Mouse (Mus musculus) midbrain, embryonic 15.5 days (tissue): ENCODE results near the gene Oas1g. TPM values are rescaled to one million over a fixed set of nuclear protein-coding genes. Genes with fewer than 3 reads are reported as not detected.
"Not testable (repeated sequence)": the region's sequence is repeated elsewhere in the genome, so short reads cannot be mapped to it uniquely, and the experiment has no call there.

ENCODE experiments used
- ATAC-seq: fragments of 200-750 bp; cut with Nextera tagmentation; replicated peaks from 2 replicates; pipeline ENCODE4 v1.8.0; 2017; ENCODE audit warnings: moderate TSS enrichment
- H3K27ac ChIP-seq: fragments of 300-500 bp; sonication (generic); 2 replicates; pipeline ENCODE4 v1.5.1; 2015; ENCODE audit warnings: mild to moderate bottlenecking, inconsistent platforms
- H3K27me3 ChIP-seq: fragments of 300-500 bp; sonication (generic); replicated peaks from 2 replicates; pipeline ENCODE4 v1.6.1; 2015; ENCODE audit warnings: inconsistent platforms
- H3K36me3 ChIP-seq: fragments of 300-500 bp; sonication (generic); replicated peaks from 2 replicates; pipeline ENCODE4 v1.6.1; 2015; ENCODE audit warnings: inconsistent platforms
- H3K4me1 ChIP-seq: fragments of 300-500 bp; sonication (generic); 2 replicates; pipeline ENCODE4 v1.6.1; 2015; ENCODE audit warnings: inconsistent platforms
- H3K4me2 ChIP-seq: fragments of 300-500 bp; sonication (generic); 2 replicates; pipeline ENCODE4 v1.6.1; 2015; ENCODE audit warnings: inconsistent platforms, mild to moderate bottlenecking, moderate library complexity
- H3K4me3 ChIP-seq: fragments of 300-500 bp; sonication (generic); 2 replicates; pipeline ENCODE4 v1.5.1; 2015; ENCODE audit warnings: mild to moderate bottlenecking, inconsistent platforms
- H3K9ac ChIP-seq: fragments of 300-500 bp; sonication (generic); 2 replicates; pipeline ENCODE4 v1.6.1; 2015; ENCODE audit warnings: mild to moderate bottlenecking, inconsistent platforms
- H3K9me3 ChIP-seq: fragments of 300-500 bp; sonication (generic); 2 replicates; pipeline ENCODE4 v1.6.1; 2016; ENCODE audit warnings: inconsistent platforms
- WGBS: fragments of 180-500 bp; shearing (Covaris S2); methylation state at CpG from one replicate; pipeline ENCODE4 v1.1.7; 2015; ENCODE audit warnings: mixed read lengths; 5-methylcytosine and 5-hydroxymethylcytosine counted together
- polyA plus RNA-seq: library from polyadenylated mRNA; unstranded; fragments of >200 nt; fragmentation: Nextera tagmentation; extraction: Ambion mirVana; gene quantifications from 2 replicates; pipeline ENCODE4 v1.2.1, GENCODE M21; 2015

Gene Oas1g
- polyA plus RNA-seq, 1 experiment from 2014 or later = 0.23 TPM

DNA sequence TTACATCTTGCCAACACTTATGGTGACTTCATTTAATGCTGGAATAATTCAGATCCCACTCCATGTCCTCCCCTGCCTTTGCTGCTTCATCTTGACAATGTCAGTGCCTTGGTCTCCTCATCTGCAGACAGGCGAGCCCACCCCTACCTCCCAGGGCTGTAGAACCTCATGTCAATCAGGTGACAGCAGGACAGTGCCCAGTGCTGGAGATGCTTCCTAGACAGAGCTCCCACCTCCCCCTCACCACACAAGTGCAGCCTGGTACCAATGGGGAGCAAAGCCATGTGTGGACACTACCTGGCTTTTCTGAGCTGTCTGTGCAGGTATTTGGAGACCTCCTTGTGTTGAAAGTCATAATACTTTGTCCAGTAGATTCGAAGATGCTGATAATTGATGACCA, 8.6 kb downstream of the Oas1g start:
- not testable (repeated sequence) for H3K9ac ChIP-seq, H3K9me3 ChIP-seq, H3K27ac ChIP-seq, H3K4me3 ChIP-seq, H3K4me1 ChIP-seq, H3K36me3 ChIP-seq, H3K27me3 ChIP-seq, ATAC-seq, H3K4me2 ChIP-seq
- 63% methylated on average over 2 of the region's 2 CpGs for WGBS

DNA sequence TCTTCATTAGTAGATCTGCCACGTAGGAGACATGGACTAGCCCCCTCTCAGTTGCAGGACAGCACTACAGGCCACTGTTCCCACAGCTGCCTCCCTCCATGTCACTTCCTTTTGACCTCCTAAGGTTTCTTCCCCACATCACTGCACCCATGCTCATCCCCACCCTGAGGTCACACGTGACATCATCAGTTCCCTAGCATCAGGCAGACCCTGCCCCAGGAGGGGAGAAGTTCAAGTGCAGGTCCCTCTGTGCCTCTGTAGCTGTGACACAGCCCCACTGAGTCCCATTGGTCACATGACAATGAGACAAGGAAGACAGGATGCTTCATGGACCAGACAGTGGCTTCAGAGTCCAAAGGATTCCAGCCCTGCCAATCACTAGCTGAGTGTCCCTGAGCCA, 10.0 kb downstream of the Oas1g start:
- H3K4me3 ChIP-seq, H3K4me1 ChIP-seq, ATAC-seq, H3K27me3 ChIP-seq, H3K36me3 ChIP-seq, H3K9ac ChIP-seq, H3K27ac ChIP-seq, H3K9me3 ChIP-seq, H3K4me2 ChIP-seq: not testable (repeated sequence)
- 74% methylated on average over 2 of the region's 2 CpGs for WGBS

DNA sequence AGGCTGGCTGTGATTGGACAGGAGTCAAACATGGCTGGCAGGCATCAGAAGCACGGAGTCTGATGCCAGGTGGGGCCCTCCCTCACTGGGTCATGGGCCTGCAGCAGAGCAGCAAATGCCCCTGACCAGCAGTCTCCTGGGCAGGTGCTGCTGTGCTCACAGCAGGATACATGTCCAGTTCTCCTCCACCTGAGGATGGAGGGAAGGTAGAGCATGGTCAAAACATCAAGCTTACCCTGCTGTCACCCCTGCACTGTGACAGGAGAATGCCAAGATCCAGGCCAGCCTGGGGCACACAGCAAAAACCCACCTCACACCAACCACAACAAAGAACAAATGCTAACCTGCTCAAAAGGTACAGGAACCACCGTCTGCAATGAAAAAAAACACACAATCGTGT, 10.6 kb downstream of the Oas1g start:
- not testable (repeated sequence) for H3K27me3 ChIP-seq

DNA sequence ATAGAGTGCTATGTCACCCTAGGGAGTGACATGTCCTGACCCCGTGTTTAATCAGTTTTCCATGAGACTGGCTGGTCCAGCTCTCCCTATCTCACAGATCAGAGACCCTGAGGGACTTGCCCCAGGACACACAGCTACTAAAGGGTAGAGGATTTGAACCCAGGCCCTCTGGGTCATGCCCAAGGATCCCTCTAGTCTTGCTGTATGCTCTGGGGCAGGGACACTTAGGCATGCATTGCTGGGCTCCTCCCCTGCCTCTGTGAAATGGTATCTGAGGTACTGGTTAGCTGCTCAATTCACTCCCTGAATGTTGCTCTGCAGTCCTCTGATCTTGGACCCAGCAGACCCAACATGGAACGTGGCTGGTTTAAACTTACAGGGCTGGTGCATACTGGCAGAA, 15.9 kb downstream of the Oas1g start:
- H3K4me2 ChIP-seq = no peak overlapping the region
- no peak overlapping the region for H3K4me3 ChIP-seq
- H3K27me3 ChIP-seq = no peaks in the 10 kb centered on the region
- H3K9me3 ChIP-seq = no peaks in the 10 kb centered on the region
- no peak overlapping the region for H3K27ac ChIP-seq
- WGBS = 57% methylated on average over 2 of the region's 2 CpGs
- H3K4me1 ChIP-seq = no peaks in the 10 kb centered on the region
- H3K9ac ChIP-seq = no peak overlapping the region
- H3K36me3 ChIP-seq = no peaks in the 10 kb centered on the region
- no peak for ATAC-seq

More for the DNA sequence above, 10.6 kb downstream of the Oas1g start:
- WGBS = 78% methylated on average over 2 of the region's 3 CpGs
- H3K36me3 ChIP-seq, H3K4me2 ChIP-seq, H3K9ac ChIP-seq, H3K4me3 ChIP-seq, H3K27ac ChIP-seq, H3K4me1 ChIP-seq, ATAC-seq, H3K9me3 ChIP-seq: not testable (repeated sequence)

- Histone ChIP-seq H3K4me1 (no peaks in the 10 kb centered on the region), H3K4me2 (no peak overlapping the region), H3K36me3 (no peaks in the 10 kb centered on the region), H3K27me3 (no peaks in the 10 kb centered on the region), H3K9ac (no peak overlapping the region), H3K9me3 (no peaks in the 10 kb centered on the region), H3K4me3 (no peak overlapping the region), H3K27ac (no peak overlapping the region)
- no peak for ATAC-seq
- 89% methylated on average over 7 of the region's 7 CpGs for WGBS
These were observed 16.6 kb downstream of the Oas1g start for GRCm38 (mm10) chr5:120870782-120871181.

GRCm38 (mm10) chr5:120870081-120870480, 17.3 kb downstream of the Oas1g start:
- 60% methylated on average over 3 of the region's 3 CpGs for WGBS
- H3K36me3 ChIP-seq = no peaks in the 10 kb centered on the region
- H3K4me1 ChIP-seq = no peaks in the 10 kb centered on the region
- no peak overlapping the region for H3K4me3 ChIP-seq
- H3K27me3 ChIP-seq = no peaks in the 10 kb centered on the region
- ATAC-seq = no peak
- no peak overlapping the region for H3K4me2 ChIP-seq
- no peak overlapping the region for H3K9ac ChIP-seq
- H3K27ac ChIP-seq = no peak overlapping the region
- no peaks in the 10 kb centered on the region for H3K9me3 ChIP-seq

GRCm38 (mm10) chr5:120869436-120870015, 17.9 kb downstream of the Oas1g start:
- Histone ChIP-seq H3K27ac (no peak overlapping the region), H3K27me3 (no peaks in the 10 kb centered on the region), H3K4me1 (no peaks in the 10 kb centered on the region), H3K9ac (no peak overlapping the region), H3K4me3 (no peak overlapping the region), H3K4me2 (no peak overlapping the region), H3K36me3 (no peaks in the 10 kb centered on the region), H3K9me3 (no peaks in the 10 kb centered on the region)
- ATAC-seq = no peak
- 82% methylated on average over 7 of the region's 7 CpGs for WGBS

DNA sequence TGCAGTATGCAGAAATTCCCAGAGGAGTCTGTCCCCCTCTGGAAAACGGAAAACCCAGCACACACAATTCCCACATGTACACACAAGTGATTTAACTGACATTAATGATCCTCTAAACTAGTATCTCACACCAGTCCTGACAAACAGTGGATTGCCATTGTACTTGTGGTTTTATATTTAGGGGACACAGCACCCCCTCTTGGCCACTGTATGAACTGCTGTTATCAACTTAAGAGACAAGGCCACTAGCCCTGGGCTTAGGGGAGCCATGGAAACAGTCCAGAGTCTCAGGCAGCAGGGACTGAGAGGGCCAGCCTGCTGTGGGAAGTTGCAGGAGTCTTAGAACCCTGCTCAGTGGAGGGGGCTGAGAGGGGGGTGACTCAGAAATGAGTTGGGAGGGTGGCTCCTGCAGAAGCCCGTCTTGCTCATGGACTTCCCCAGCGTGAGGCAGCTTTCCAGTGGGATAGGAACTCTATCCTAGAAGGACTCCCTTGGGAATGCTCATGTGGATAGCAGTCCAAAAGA, 22.0 kb downstream of the Oas1g start:
- ATAC-seq = no peak
- Histone ChIP-seq H3K27me3 (no peaks in the 10 kb centered on the region), H3K9me3 (no peaks in the 10 kb centered on the region), H3K4me3 (no peak overlapping the region), H3K36me3 (no peaks in the 10 kb centered on the region), H3K27ac (no peak overlapping the region), H3K9ac (no peak overlapping the region), H3K4me2 (no peak overlapping the region), H3K4me1 (no peaks in the 10 kb centered on the region)
- WGBS = 69% methylated on average over 3 of the region's 3 CpGs

DNA sequence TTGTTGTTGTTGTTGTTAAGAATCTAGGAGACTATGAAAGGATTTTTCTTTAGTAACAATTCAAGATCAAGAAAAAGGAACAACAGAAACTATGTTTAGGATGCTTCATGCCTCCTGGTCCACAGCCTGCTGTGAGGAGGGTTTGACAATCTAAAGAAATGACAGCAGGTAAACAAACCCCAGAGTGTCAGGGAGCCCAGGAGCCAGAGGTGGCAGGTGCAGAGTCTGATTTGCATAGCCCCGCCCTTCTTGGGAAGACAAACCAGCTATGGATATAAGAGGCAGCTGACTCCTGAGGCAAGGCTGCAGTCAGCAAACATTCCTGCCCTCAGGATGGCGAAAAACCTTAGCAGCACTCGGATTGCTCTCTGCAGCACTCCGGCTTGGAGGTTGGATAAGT, 26.3 kb downstream of the Oas1g start, which contains the start of gene Oas1h:
Gene Oas1h (plus strand): TSS at position 301 of the 400 bp plus-strand sequence.
- WGBS = 49% methylated on average over 4 of the region's 4 CpGs
- Histone ChIP-seq H3K4me1 (no peaks in the 10 kb centered on the region), H3K9ac (no peak within 1 kb of the TSS), H3K36me3 (no peaks in the 10 kb centered on the region), H3K4me3 (no peak within 1 kb of the TSS), H3K4me2 (no peak within 1 kb of the TSS), H3K27ac (no peak within 1 kb of the TSS), H3K9me3 (no peaks in the 10 kb centered on the region), H3K27me3 (no peaks in the 10 kb centered on the region)
- ATAC-seq = no peak

- Histone ChIP-seq H3K4me1 (no peaks in the 10 kb centered on the region), H3K27ac (no peak overlapping the region), H3K4me2 (no peak overlapping the region), H3K36me3 (no peaks in the 10 kb centered on the region), H3K9me3 (peaks cover 6% of the 10 kb centered on the region), H3K27me3 (no peaks in the 10 kb centered on the region), H3K9ac (no peak overlapping the region), H3K4me3 (no peak overlapping the region)
- 88% methylated on average over 2 of the region's 2 CpGs for WGBS
- no peak for ATAC-seq
These were observed 28.2 kb downstream of the Oas1g start for GRCm38 (mm10) chr5:120859241-120859640.

GRCm38 (mm10) chr5:120849601-120850136, 37.7 kb downstream of the Oas1g start:
- no peaks in the 10 kb centered on the region for H3K36me3 ChIP-seq
- no peaks in the 10 kb centered on the region for H3K4me1 ChIP-seq
- H3K9me3 ChIP-seq = peaks cover 9% of the 10 kb centered on the region
- H3K27me3 ChIP-seq = no peaks in the 10 kb centered on the region
- no peak for ATAC-seq
- no peak overlapping the region for H3K9ac ChIP-seq
- 62% methylated on average over 3 of the region's 3 CpGs for WGBS
- no peak overlapping the region for H3K27ac ChIP-seq
- no peak overlapping the region for H3K4me2 ChIP-seq
- H3K4me3 ChIP-seq = no peak overlapping the region

DNA sequence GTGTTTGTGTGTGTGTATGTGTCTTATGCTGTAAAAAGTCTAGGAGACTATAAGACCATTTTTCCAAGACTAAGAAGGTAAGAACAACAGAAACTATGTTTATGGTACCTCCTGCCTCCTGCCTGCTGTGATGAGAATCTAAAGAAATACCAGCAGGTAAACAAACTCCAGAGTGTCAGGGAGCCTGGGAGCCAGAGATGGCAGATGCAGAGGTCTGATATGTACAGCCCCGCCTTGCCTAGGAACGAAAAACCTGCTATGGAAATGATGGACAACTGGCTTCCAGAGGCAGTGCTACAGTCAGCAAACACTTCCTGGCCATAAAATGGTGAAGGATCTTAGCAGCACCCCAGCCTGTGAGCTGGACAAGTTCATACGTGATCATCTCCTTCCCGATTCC, 40.3 kb downstream of the Oas1g start, which contains the start of gene Oas1f:
Gene Oas1f (plus strand): TSS at position 301 of the 400 bp plus-strand sequence.
- H3K4me1 ChIP-seq = no peaks in the 10 kb centered on the region
- no peak within 1 kb of the TSS for H3K4me3 ChIP-seq
- H3K9me3 ChIP-seq = no peaks in the 10 kb centered on the region
- no peaks in the 10 kb centered on the region for H3K36me3 ChIP-seq
- no peak for ATAC-seq
- WGBS = 80% methylated on average over 4 of the region's 4 CpGs
- H3K9ac ChIP-seq = no peak within 1 kb of the TSS
- H3K27me3 ChIP-seq = no peaks in the 10 kb centered on the region
- no peak within 1 kb of the TSS for H3K27ac ChIP-seq
- no peak within 1 kb of the TSS for H3K4me2 ChIP-seq

- H3K4me3 ChIP-seq = no peak overlapping the region
- H3K27me3 ChIP-seq = no peaks in the 10 kb centered on the region
- no peak overlapping the region for H3K9ac ChIP-seq
- H3K4me1 ChIP-seq = no peaks in the 10 kb centered on the region
- ATAC-seq = no peak
- H3K9me3 ChIP-seq = no peaks in the 10 kb centered on the region
- WGBS = 75% methylated on average over 3 of the region's 3 CpGs
- H3K36me3 ChIP-seq = no peaks in the 10 kb centered on the region
- H3K4me2 ChIP-seq = no peak overlapping the region
- no peak overlapping the region for H3K27ac ChIP-seq
These were observed 42.7 kb downstream of the Oas1g start for GRCm38 (mm10) chr5:120844713-120845112.
